Mouse (Mus musculus): ENCODE results near the gene Sept4.

GRCm38 (mm10) chr11:87553342-87553741, 15.4 kb upstream of the Sept4 start:
- no peak for TF ChIP-seq ZC3H11A (IDR thresholded peaks at IDR 0.05; ENCODE audit: borderline replicate concordance, low read depth, low read length)
- no peak for TF ChIP-seq HCFC1 (IDR thresholded peaks at IDR 0.05; ENCODE audit: borderline replicate concordance, insufficient read depth, low read length)
- no peak for TF ChIP-seq CHD2 (IDR thresholded peaks at IDR 0.05; ENCODE audit: low read depth, low read length)
- TF ChIP-seq ZNF384 (IDR thresholded peaks at IDR 0.05; ENCODE audit: low read depth, low read length), result no peak
- no peak for TF ChIP-seq MAFK (IDR thresholded peaks at IDR 0.05; ENCODE audit: insufficient read depth, low read depth, low read length)
